Mouse (Mus musculus) brain, embryonic 14.5 days (tissue): Measurements from ENCODE around the gene Commd1.

Experiments used
- CTCF ChIP-seq: fragments of 200-500 bp; IDR thresholded peaks from 2 replicates; pipeline ENCODE4 v1.5.1; 2012; ENCODE audit warnings: inconsistent platforms, mild to moderate bottlenecking, moderate library complexity, borderline replicate concordance; ENCODE audit not compliant: insufficient read depth, insufficient read length; ENCODE audit errors: extremely low read depth
- POLR2A ChIP-seq: fragments of 200-500 bp; IDR thresholded peaks from 2 replicates; pipeline ENCODE4 v1.6.1; 2012; ENCODE audit warnings: mild to moderate bottlenecking, inconsistent platforms, borderline replicate concordance; ENCODE audit not compliant: poor library complexity, insufficient read depth, insufficient read length, severe bottlenecking; ENCODE audit errors: extremely low read depth

GRCm38 (mm10) chr11:22950131-22950530, 32.1 kb downstream of the Commd1 start:
- TF ChIP-seq POLR2A = no peak
- no peak for TF ChIP-seq CTCF
